Mouse (Mus musculus) lung, embryonic 14.5 days (tissue): ENCODE measurements around the gene Eps8l3. TPM values are rescaled to one million over a fixed set of nuclear protein-coding genes. Genes with fewer than 3 reads are reported as not detected.

Source experiments
- ATAC-seq: fragments of 200-750 bp; cut with Nextera tagmentation; 2 replicates; pipeline ENCODE4 v1.8.0; 2017; ENCODE audit warnings: mild to moderate bottlenecking, moderate TSS enrichment, moderate library complexity; ENCODE audit not compliant: insufficient read depth
- DNase-seq: peaks from one replicate; pipeline ENCODE4 v3.0.0-alpha.2; 2015
- H3K27ac ChIP-seq: fragments of 300-500 bp; sonication (generic); 2 replicates; pipeline ENCODE4 v1.5.1; 2014; ENCODE audit warnings: low read depth, mild to moderate bottlenecking, moderate library complexity
- H3K27me3 ChIP-seq: fragments of 300-500 bp; sonication (generic); 2 replicates; pipeline ENCODE4 v1.6.1; 2014; ENCODE audit warnings: low read length, control low read depth; ENCODE audit not compliant: insufficient read depth
- H3K36me3 ChIP-seq: fragments of 300-500 bp; sonication (generic); 2 replicates; pipeline ENCODE4 v1.6.1; 2014; ENCODE audit warnings: control low read depth; ENCODE audit not compliant: insufficient read depth
- H3K4me1 ChIP-seq: fragments of 300-500 bp; sonication (generic); 2 replicates; pipeline ENCODE4 v1.6.1; 2014; ENCODE audit warnings: antibody characterized with exemption, control low read depth; ENCODE audit not compliant: insufficient read depth
- H3K4me2 ChIP-seq: fragments of 300-500 bp; sonication (generic); 2 replicates; pipeline ENCODE4 v1.6.1; 2014; ENCODE audit warnings: mild to moderate bottlenecking
- H3K4me3 ChIP-seq: fragments of 300-500 bp; sonication (generic); 2 replicates; pipeline ENCODE4 v1.5.1; 2014; ENCODE audit warnings: low read depth, low read length
- H3K9ac ChIP-seq: fragments of 300-500 bp; sonication (generic); 2 replicates; pipeline ENCODE4 v1.6.1; 2014
- H3K9me3 ChIP-seq: fragments of 300-500 bp; sonication (generic); 2 replicates; pipeline ENCODE4 v1.6.1; 2016; ENCODE audit warnings: low read depth, low read length, control low read depth
- CTCF ChIP-seq: IDR thresholded peaks from 2 replicates; pipeline ENCODE4 v1.5.1; 2016; ENCODE audit warnings: antibody characterized with exemption, low read depth
- WGBS: fragments of 180-500 bp; shearing (Covaris S2); extraction: QIAGEN DNeasy Blood & Tissue Kit; methylation state at CpG from one replicate; pipeline ENCODE4 v1.1.7; 2014; 5-methylcytosine and 5-hydroxymethylcytosine counted together
- polyA plus RNA-seq: library from polyadenylated mRNA; unstranded; fragments of >200 nt; fragmentation: Nextera tagmentation; extraction: Ambion mirVana; gene quantifications from 2 replicates; pipeline ENCODE4 v1.2.1, GENCODE M21; 2014

Eps8l3 gene
- polyA plus RNA-seq, 1 experiment from 2014 or later = not detected

GRCm38 (mm10) chr3:107833370-107833769 lies 43.7 kb upstream of the Eps8l3 start:
- H3K9ac ChIP-seq = no peak overlapping the region
- H3K4me1 ChIP-seq = no peaks in the 10 kb centered on the region; the same call in 1 of the 2 replicates
- no peak overlapping the region for H3K27ac ChIP-seq

GRCm38 (mm10) chr3:107833872-107834341 lies 43.1 kb upstream of the Eps8l3 start:
- ATAC-seq (no peak), DNase-seq (no peak)
- TF ChIP-seq CTCF = no peak
- Histone ChIP-seq H3K9ac (no peak overlapping the region), H3K4me1 (no peaks in the 10 kb centered on the region; the same call in 1 of the 2 replicates), H3K4me3 (no peak overlapping the region), H3K4me2 (no peak overlapping the region), H3K36me3 (no peaks in the 10 kb centered on the region), H3K27ac (no peak overlapping the region), H3K9me3 (no peaks in the 10 kb centered on the region), H3K27me3 (no peaks in the 10 kb centered on the region)
- WGBS = 58% methylated on average over 4 of the region's 4 CpGs

More at GRCm38 (mm10) chr3:107833370-107833769, 43.7 kb upstream of the Eps8l3 start:
- H3K9me3 ChIP-seq = no peaks in the 10 kb centered on the region
- H3K36me3 ChIP-seq = no peaks in the 10 kb centered on the region
- ATAC-seq (no peak), DNase-seq (no peak)
- no peaks in the 10 kb centered on the region for H3K27me3 ChIP-seq
- H3K4me3 ChIP-seq = no peak overlapping the region
- WGBS = 79% methylated on average over 1 of the region's 1 CpGs
- no peak for TF ChIP-seq CTCF
- no peak overlapping the region for H3K4me2 ChIP-seq

DNA sequence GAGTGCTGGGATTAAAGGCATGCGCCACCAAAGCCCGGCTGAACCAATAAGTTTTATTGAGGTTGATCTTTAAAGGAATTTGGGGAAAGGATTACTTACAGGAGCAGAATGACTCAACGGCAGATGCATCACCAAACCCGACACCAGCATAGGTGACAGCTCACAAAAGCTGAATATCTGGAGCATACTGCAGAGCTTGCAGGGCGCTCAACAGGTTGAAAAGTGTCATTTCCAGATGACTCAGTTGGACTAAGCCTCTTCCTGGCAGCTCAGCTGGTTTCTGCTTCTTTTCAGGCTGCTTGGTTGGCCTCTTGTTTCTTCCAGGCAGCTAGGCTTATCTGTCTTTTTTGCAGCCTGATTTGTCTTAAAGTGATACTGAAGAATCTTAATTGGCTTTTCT lies 41.7 kb upstream of the Eps8l3 start:
- no peak overlapping the region for H3K9ac ChIP-seq
- no peaks in the 10 kb centered on the region for H3K9me3 ChIP-seq
- no peak overlapping the region for H3K27ac ChIP-seq
- ATAC-seq = no peak
- no peak overlapping the region for H3K4me3 ChIP-seq
- no peak for DNase-seq
- WGBS = 83% methylated on average over 5 of the region's 5 CpGs
- no peak overlapping the region for H3K4me2 ChIP-seq
- H3K4me1 ChIP-seq = no peaks in the 10 kb centered on the region; the same call in 1 of the 2 replicates
- H3K27me3 ChIP-seq = no peaks in the 10 kb centered on the region
- H3K36me3 ChIP-seq = no peaks in the 10 kb centered on the region
- no peak for TF ChIP-seq CTCF

- no peaks in the 10 kb centered on the region for H3K9me3 ChIP-seq
- no peak for TF ChIP-seq CTCF
- H3K4me2 ChIP-seq = no peak overlapping the region
- no peak for ATAC-seq
- H3K36me3 ChIP-seq = no peaks in the 10 kb centered on the region
- WGBS = 88% methylated on average over 5 of the region's 5 CpGs
- no peak overlapping the region for H3K4me3 ChIP-seq
- DNase-seq = no peak
- peaks cover 9% of the 10 kb centered on the region; the same call in 1 of the 2 replicates for H3K4me1 ChIP-seq
- no peak overlapping the region for H3K9ac ChIP-seq
- no peaks in the 10 kb centered on the region for H3K27me3 ChIP-seq
- H3K27ac ChIP-seq = no peak overlapping the region
These were observed 37.2 kb upstream of the Eps8l3 start for GRCm38 (mm10) chr3:107839855-107840254.

DNA sequence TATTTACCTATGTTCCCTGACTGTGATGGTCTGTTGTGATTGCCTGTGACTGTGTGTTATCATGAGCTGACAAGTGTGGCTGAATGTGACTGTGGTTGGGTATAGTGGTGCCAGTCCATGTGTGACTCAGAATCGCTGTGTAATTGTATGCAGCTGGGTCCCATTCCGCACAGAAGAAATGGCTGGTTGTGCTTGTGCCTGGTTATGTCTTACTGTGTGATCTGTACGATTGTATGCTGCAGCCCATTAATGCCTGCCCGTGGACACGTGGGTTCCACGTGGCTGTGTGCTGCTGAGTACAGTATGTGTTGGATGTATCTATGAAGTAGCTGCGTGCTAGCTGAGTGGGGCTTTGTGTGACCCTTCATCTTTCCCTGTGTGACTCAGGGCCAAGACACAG lies 36.2 kb upstream of the Eps8l3 start:
- H3K4me2 ChIP-seq = no peak overlapping the region
- no peak overlapping the region for H3K4me3 ChIP-seq
- 76% methylated on average over 7 of the region's 7 CpGs for WGBS
- no peak for TF ChIP-seq CTCF
- ATAC-seq = no peak
- DNase-seq = no peak
- H3K27me3 ChIP-seq = no peaks in the 10 kb centered on the region
- H3K9ac ChIP-seq = no peak overlapping the region
- H3K4me1 ChIP-seq = peaks cover 9% of the 10 kb centered on the region; the same call in 1 of the 2 replicates
- H3K27ac ChIP-seq = no peak overlapping the region
- no peaks in the 10 kb centered on the region for H3K36me3 ChIP-seq
- no peaks in the 10 kb centered on the region for H3K9me3 ChIP-seq

- WGBS = 76% methylated on average over 7 of the region's 7 CpGs
- TF ChIP-seq CTCF = no peak
- H3K9ac ChIP-seq = no peak overlapping the region
- no peak overlapping the region for H3K4me3 ChIP-seq
- H3K4me1 ChIP-seq = peaks cover 9% of the 10 kb centered on the region; the same call in 1 of the 2 replicates
- H3K27ac ChIP-seq = no peak overlapping the region
- no peaks in the 10 kb centered on the region for H3K27me3 ChIP-seq
- ATAC-seq (no peak), DNase-seq (no peak)
- no peak overlapping the region for H3K4me2 ChIP-seq
- H3K9me3 ChIP-seq = no peaks in the 10 kb centered on the region
- H3K36me3 ChIP-seq = no peaks in the 10 kb centered on the region
These were observed 35.7 kb upstream of the Eps8l3 start for GRCm38 (mm10) chr3:107841370-107841769.

GRCm38 (mm10) chr3:107843406-107843805 lies 33.6 kb upstream of the Eps8l3 start:
- no peak for TF ChIP-seq CTCF
- no peak overlapping the region for H3K4me3 ChIP-seq
- H3K9ac ChIP-seq = no peak overlapping the region
- no peaks in the 10 kb centered on the region for H3K27me3 ChIP-seq
- H3K9me3 ChIP-seq = no peaks in the 10 kb centered on the region
- H3K4me2 ChIP-seq = no peak overlapping the region
- 82% methylated on average over 3 of the region's 3 CpGs for WGBS
- ATAC-seq = no peak
- H3K4me1 ChIP-seq = peaks cover 14% of the 10 kb centered on the region
- no peak overlapping the region for H3K27ac ChIP-seq
- no peaks in the 10 kb centered on the region for H3K36me3 ChIP-seq
- no peak for DNase-seq
